Mouse (Mus musculus): ENCODE data around the gene Cox5b. TPM values are rescaled to one million over a fixed set of nuclear protein-coding genes. Genes with fewer than 3 reads are reported as not detected.
A peak's percentile ranks its signal among the peaks of the same experiment; 100 is the strongest.
"Not testable (repeated sequence)": the region's sequence is repeated elsewhere in the genome, so short reads cannot be mapped to it uniquely, and the experiment has no call there.

The Cox5b gene
- total RNA-seq (2021), result 1,000 to 10,000 TPM; 1,651 to 1,714 TPM

DNA sequence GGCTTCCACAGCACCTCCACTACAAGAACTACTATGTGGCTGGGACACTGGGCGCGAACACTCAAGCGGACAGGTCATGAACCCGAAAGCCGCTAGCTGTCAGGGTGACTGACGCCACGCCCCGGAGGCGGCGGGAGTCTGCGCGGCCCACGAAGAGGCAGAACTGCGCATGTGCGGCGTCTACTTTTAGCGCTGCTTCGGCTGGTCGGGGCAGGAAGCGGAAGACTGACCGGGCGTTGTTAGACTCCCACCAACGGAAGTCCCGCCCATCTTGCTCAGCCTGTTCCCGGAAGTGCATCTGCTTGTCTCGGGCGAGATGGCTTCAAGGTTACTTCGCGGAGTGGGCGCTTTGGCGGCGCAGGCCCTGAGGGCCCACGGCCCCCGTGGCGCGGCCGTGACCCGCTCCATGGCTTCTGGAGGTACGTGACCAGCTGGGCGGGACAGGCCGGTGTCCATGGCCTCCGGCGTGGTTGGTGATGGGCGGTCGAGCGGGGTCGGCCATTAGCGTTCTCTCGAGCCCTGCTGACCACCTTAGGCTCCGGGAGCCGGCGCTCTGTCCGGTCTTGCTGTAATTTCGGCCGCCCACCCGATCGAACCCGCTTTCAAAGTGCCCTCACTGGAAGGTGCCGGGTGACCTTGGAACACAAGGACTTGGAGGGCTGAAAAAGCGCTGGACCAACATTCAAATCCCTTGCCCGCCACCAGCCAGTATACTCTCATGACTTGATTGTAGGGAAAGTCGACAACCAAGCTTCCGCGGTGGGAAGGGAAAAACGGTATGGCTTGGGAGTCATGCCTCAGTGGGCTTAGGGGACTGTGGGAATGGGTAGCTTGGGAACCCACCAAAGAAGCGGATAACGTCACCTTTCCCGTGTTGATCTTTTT is at the start of gene Cox5b:
Gene Cox5b, plus strand, starts transcription at position 179 of the 885 bp plus-strand sequence.
- peak; percentile 98 for DNase-seq

DNA sequence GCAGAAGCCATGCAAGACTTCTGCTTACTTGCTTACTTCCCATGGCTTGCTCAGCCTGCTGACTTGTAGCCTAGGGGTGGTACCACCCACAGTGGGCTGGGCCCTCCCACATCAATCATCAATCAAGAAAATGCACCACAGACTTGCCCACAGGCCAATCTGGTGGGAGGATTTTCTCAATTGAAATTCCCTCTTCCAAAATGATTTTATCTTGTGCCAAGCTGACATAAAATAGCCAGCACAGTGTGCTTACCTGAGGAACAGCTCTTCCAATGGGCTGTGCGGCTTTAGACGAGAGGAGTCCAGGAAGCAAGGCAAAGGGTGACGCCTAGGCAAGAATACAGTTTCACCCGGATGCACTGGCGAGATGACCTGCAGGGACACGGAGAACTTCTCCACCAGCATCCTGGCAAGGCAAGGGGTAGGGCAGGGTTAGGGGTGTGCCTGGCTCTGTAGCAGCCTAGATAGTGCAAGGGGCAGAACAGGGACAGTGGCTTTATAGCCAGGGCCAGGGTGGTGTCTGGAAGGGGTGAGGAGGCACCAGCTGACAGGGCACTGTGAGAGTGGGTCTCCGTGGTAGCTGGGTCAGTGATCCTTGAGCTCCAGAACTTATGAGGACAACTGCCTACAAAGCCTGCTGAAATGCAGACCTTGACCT is 47.2 kb upstream of the Cox5b start:
- no peak for DNase-seq

DNA sequence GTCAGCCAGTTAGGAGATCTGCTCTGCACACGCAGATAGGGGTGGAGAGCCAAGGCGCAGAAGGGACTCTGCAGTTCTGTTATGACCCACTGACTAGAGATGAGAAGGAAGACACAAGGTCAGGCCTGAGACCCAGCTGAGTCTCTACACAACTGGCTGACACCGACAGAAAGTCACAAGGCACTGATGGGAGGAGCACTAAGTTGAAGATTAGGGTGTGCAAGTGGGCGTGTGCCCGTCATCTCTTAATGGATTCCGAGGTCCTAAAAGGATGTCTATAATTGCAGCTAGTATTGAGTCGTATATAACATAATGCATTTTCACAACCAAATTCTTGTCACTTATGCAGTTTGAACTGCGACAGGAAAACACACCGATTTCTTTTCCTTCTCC is 46.6 kb upstream of the Cox5b start:
- DNase-seq, result no peak

DNA sequence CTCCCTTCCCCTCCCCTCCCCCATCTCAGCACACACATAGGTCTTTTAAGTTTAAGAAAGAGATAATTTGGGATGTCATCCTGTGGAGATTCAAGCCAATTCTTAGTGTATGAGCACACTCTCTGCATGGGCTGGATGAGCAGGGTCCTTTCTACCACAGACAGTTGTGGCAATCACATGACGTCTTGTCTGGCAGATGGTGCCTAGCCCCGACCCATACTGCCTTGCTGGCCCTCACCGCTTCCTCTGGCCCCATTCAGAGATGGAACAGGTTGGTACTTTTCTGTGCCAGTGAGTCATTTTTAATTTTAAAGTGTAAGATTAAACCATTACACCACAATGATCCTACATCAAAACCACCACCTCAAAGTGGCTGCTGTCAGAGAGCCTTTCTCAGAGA is 45.0 kb upstream of the Cox5b start:
- DNase-seq, result no peak

DNA sequence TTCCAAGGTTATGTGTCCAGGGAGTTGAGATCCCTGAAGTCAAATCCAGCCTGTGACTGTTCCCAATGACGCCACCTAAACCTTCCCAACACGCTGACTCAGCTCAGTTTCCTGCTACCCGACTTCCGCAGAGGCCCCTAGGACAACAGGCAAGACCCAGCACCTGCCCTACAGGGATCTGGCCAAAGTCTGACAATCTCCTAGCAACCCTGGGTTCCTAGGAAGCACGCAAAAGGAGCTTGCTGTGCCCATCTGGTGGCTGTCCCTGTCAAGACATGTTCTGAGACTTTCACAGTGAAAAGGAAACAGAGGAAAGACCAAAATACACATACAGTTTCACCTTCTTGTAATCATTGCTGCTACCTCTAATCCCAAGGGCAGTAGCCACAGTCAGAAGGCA is 43.6 kb upstream of the Cox5b start:
- peak; percentile 21 for DNase-seq

DNA sequence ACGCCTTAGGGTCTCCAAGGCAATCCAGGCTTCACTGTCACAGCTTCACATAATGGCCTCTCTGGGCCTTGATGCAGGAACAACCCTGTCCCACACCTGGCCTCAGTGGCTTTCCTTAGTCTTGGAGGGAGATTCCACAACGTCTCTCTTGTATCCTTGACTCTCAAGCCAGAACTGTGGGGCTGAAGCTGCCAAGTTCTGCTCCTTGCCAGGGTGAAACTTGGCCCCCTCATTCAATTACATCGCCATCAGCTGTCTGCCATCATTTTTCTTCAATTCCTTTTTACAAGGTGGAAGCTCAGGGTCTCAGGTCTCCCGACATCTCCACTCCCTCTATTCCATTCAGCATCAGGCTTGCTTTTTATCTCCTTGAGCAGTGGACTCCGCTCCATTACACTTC is 36.2 kb upstream of the Cox5b start:
- DNase-seq, result no peak

DNA sequence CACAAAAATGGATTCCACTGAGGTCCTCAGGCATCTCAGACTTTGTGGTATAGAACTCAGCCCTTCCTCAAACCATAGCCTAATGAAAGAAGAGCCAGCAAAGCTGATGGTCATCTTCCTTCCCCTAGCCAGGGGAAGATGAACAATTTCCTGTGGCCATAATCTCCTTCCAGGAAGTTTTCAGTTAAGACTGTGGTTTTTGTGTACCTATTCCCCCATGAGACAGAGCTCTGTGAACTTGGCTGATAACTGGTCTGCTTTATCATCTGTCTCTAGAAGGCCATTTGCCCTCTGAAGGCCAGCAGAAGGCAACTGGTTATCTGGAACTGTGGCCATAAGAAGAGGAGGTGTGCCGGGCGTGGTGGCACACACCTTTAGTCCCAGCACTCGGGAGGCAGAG is 35.0 kb upstream of the Cox5b start:
- no peak for DNase-seq

DNA sequence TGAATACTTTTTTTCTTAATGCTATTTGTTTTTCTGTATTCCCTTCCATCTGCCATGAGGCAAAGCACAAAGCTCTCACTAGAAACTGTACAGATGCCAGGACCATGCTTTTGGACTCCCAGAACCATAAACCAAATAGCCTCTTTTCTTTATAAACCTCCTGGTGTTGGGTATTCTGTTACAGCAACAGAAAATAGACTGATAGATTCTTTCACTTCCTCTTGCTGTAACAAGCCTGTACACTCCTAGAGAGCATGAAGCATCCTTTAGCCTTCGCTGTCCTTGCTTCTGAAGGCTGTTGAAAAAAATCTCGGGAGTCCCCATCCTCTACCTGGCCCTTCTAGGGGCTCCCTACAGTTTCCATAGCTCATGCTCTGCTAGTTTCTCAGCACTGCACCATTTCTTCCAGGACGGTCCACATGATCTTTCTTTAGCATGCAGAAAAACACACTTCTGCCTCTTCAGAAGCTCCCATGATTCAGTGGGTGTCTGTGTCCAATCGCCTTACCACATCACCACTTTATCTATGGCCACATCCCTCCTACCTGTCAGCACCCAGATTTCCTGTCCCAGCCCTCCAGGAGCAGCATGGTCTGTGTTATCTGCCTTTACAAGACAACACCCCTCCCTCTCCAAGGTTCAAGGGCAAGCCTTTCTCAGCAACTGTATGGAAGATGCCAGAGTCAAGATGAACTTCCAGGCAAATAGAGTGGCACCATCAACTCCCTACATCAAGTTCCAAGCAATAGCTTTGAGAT is 33.4 kb upstream of the Cox5b start:
- no peak for DNase-seq

DNA sequence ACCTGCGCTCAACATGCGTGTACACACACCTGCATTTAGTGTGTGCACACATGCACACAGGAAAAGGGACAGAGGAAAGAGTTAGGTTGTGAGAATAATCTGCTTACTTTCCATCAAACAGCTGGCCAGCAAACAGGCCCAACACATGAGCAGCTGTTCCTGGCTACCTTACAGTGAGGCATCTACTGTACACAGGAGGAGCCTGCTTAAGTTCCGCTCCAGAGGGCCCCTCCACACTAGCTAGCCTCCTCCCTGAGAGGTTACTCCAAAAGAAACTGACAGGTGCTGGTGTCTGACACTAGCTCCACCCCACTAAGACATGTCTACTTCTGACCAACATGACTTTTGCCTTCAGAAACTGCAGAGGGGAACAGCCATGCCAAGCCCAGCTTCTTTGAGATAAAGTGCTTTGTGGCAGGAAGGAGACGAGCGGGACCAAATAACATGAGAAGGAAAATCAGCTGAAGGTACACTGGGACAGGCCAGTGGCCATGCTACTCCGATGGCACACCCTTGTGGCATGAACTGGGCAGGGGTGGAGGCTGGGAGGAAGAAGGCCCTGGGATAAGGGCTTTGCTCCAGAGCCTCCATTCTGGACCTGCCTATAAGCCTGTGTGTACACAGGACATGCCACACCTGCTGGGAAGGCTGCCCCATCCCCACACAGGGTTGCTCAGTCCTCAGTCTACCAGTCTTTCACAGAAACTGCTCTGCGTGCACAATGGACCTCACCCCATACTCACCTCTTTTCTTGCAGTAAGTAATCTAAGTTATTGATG is 32.4 kb upstream of the Cox5b start:
- DNase-seq, result no peak

DNA sequence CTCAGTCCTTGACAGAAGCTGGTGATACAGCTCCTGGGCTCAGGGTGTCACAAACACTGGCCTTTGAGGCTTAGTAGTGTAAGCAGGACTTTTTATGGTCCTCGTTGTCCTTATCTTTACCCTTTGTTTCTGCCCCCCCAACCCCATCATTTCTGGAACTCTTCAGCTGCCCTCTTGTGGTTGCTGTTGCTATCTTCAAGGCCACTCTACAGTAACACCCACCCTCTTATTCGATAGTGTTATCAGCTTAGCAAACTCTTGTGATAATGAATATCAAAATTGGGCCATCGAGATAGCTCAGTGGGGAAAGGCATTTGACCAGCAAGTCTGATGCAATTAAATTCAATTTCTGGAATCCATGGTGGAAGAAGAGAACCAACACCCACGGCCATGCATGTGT is 26.8 kb upstream of the Cox5b start:
- DNase-seq, result peak; percentile 23

DNA sequence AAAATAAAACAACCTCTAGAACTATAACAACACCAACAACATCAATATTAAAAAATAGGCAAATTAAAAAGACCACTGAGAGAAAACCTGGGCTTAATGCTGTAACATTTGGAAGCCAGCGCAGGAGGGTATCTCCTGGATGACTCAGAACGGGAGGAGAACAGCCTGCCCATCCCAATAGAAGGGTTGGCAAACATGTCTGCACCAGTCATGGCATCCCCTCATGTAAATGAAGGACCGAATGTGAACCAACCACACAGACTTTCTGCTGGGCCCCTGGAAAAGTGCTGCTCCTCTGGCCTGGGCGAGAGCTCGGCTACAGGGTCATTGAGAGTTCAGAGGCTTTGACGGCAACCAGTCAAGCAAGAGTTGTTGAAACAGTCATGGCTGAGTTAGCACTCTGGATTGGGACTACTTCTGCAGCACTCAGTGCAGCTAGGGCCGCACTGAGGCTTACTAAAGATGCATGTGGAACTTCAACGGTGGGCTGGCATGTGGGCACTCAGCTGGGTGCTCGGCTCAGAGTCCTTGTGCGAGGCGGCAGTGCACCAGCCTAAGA is 26.0 kb upstream of the Cox5b start:
- no peak for DNase-seq

DNA sequence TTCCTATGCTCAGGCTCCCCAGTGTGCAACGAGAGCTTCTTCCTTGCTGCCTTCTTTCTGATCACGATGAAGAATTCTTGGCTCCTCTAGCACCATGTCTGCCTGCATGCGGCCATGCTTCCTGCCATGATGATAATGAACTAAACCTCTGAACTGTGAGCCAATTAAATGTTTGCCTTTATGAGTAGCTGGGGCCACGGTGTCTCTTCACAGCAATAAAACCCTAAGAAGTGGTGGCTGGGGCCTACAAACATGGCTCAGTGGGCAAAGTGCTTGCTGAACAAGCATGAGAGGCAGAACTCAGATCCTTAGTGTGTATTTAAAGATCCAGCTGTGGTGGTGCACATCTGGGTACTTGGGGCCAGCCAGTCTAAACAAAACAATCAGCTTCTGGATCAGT is 25.3 kb upstream of the Cox5b start:
- DNase-seq, result no peak

DNA sequence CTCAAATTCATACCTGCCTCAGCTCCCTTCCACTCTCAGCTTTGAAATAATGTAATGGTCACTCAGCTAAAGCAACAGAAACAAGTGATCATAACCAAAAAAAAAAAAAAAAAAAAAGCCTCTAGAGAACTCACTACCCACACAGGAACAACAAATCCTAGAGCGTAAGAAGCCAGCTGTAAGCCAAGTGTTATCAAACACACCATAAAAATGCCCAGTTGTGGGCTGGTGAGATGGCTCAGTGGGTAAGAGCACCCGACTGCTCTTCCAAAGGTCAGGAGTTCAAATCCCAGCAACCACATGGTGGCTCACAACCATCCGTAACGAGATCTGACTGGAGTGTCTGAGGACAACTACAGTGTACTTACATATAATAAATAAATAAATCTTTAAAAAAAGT is 23.2 kb upstream of the Cox5b start:
- DNase-seq, result not testable (repeated sequence)

DNA sequence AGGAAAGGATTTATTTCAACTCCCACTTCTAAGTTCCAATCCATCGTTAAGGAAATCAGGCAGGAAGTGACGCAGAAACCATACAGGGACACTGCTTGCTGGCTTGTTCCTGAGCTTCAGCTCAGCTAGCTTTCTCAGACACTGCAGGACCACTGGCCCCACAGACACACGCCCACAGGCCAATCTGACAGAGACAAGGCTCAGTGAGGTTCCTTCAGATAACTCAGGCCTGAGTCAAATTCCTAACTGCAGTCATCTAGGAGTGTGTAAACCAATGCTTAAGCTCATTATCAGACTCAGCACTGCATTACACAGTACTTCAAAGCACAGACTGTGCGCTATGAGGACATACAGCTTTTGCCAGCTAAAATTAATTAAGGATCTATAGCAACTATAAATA is 21.0 kb upstream of the Cox5b start:
- DNase-seq, result no peak

DNA sequence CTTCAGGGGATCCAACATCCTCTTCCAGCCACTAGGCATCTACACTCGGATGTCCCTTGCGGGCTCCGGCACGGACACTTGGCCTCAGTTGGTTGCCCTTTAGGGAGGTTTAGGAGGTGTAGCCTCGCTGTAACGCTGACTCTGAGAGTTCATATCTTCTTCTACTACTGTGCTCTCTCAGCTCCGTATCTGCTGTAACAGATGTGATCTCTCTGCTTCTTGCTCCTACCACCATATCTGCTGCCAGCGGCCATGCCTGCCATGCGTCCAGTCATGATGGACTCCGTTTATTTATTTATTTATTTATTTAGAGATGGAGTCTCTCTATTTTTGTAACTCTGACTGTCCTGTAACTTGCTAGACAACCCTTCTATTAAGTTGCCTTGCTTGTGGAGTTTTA is 20.0 kb upstream of the Cox5b start:
- DNase-seq, result no peak

DNA sequence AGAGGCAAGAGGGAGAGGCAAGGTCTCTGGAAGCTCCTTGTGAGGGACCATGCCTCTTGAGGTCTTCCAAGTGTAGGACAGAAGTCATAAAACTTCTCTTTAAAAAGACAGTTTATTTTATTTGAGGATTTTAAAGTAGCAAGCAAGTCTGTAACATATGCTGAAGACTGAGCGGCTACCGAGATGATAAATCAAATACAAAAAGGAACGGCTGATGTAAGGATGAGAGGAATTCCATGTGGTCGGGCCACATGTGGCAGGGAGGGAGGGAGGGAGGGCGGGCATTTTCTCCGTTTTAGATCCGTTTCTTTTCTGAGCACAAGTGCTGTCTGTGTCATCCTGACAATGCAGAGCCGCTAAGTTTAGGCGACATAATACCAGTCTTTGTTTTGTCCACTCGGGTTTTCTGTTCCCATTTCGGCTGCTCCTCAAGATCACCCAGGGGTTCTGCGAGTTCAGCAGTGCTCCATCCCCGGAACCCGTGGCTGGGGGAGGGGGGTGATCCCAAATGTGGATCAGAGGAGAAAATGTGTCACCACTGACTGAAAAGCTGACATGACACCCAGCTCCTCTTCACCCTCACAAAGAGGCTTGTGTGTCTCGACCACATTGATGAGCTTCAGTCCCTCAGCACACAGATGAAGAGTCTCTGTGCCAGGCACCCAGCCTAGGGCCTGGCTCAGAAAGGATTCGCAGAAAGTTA is 18.4 kb upstream of the Cox5b start:
- no peak for DNase-seq

DNA sequence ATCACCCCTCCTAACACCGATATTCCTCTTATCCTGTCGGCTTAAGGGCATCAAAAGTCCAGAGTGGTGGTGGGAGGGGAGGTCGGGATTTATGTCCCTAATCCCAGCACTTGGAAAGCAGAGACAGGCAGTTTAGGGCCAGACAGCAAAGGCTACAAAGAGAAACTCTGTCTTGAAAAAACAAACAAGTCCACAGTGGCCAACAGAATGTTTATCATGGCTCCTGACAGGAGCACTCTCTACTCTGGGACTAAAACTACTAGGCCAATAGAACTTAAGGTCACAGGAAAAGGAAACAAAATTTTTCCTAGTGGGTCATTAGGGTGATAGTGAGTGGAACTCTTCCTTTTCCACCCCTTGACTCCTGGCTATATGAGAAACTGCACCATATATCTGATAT is 16.3 kb upstream of the Cox5b start:
- no peak for DNase-seq

DNA sequence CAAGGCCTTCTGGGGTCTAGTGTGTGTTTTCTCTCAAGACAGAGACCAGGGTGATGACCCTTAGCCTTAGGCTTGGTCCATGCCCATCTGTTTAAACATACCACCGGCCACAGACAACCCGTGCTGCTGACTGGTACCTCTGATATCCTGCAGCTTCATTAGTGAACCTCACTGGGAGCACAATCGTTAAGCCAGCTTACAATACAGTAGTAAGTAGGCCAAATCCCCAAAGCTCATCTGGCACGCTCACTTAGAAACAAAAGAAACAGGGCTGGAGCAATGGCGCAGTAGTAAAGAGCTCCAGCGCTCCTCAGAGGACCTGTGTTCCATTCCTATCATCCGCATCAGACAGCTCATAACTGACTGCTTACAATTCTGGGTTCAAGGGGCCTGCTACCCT is 10.4 kb upstream of the Cox5b start:
- DNase-seq, result no peak

DNA sequence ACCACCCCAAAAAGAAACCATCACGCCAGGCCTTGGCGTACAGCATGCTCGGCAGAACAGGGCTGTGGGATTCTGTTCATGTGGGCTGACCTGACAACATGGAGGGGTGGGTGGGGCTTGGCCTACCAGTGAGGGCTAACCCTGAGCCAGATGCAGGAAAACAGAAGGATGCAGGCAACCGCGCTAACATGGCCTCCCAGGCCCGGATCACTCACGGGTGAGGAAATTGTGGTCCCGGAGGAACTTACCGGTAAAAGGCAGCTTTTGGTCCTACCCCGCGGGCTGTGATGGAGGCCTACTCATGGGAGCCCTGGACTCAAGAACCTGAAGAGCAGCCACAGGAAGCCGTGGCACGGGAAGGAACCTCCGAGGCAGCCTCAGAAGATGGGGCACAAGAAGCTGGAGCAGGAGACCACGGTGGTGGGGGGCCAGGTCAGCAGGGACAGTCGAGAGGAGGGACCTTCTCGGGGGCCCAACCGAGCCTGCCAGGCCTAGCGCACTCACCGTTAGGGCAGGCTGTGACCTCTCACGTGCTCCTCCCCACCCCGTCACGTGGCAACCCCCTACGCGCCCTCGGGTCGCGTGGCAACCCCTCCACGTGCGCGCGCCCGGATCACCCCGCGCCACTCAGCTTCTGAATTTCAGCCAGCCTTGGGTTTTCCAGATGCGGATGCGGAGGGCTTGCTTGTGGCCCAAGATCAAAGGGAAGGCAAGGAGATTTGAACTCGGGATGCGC is 8.5 kb upstream of the Cox5b start, which contains the start of gene Fam178b:
Gene Fam178b, minus strand, starts transcription at position 564 of the 736 bp plus-strand sequence.
- DNase-seq, result no peak

DNA sequence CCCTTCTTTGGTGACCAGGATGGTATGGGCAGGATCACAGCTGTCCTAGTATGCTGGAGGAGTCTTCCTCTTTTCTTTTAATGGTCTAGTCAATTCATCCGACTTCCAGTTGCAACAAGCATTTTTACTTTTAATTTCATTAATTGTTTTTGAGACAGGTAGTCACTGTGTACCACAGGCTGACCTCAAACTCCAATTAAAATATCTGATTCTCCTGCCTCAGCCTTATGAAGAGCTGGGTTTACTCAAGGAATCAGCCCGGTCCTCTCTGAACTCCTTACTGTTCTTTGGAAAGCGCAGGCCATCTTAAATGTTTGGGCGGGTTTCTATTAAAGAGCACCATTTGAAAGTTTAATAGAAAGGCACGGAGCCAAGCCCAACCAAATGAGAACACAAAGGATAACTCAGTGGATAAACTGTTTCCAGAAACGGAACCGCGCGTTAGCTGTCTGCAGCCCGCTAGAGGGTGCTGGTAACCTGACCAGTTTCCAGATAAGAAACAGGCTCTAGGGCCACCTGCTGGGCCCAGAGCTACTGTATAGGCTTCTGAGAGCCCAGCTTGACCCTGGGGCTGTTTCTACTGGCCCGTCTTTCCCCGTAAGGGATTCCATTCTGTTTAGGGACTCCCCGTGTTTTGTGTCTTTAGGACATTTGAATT is 7.3 kb upstream of the Cox5b start:
- peak; percentile 85 for DNase-seq

Data from heart, postnatal 4 days (tissue).